Mouse (Mus musculus) adrenal gland, adult 2 months (tissue): ENCODE results near the gene Rnaseh2a. TPM values are rescaled to one million over a fixed set of nuclear protein-coding genes. Genes with fewer than 3 reads are reported as not detected.

ENCODE experiments used
- DNase-seq: peaks from one replicate; pipeline ENCODE4 v3.0.0; 2021
- long read RNA-seq: library from polyadenylated mRNA; stranded (forward); transcript quantifications from one replicate; pipeline ENCODE4 v2.0.0, GENCODE M21; 2021
- polyA plus RNA-seq: library from polyadenylated mRNA; depleted of rRNA; stranded (reverse); fragments of >200 nt; gene quantifications from 2 replicates; pipeline ENCODE4 v1.2.3, GENCODE M21; 2012; rRNA removed
- total RNA-seq, 2 experiments: library from RNA; stranded (reverse); gene quantifications; 2 replicates each; pipeline ENCODE4 v1.2.3; 2021

Gene Rnaseh2a
- total RNA-seq (100 to 1,000 TPM in 1 of 2 experiments, 10 to 100 TPM in 1; 87.7 to 112 TPM), polyA plus RNA-seq (61.7 and 76.6 TPM in 2 replicates)
- long read RNA-seq, transcript Rnaseh2a-203 (8 exons, 2,044 nt) = major isoform, 24 of 33 reads
- long read RNA-seq, transcript Rnaseh2a-202 (10 exons, 2,981 nt) = minor isoform, 5 of 33 reads
- long read RNA-seq, partial matches to known transcripts = 1 of 33 reads
- long read RNA-seq, other reads (novel, unspliced or antisense) = 3 of 33 reads

DNA sequence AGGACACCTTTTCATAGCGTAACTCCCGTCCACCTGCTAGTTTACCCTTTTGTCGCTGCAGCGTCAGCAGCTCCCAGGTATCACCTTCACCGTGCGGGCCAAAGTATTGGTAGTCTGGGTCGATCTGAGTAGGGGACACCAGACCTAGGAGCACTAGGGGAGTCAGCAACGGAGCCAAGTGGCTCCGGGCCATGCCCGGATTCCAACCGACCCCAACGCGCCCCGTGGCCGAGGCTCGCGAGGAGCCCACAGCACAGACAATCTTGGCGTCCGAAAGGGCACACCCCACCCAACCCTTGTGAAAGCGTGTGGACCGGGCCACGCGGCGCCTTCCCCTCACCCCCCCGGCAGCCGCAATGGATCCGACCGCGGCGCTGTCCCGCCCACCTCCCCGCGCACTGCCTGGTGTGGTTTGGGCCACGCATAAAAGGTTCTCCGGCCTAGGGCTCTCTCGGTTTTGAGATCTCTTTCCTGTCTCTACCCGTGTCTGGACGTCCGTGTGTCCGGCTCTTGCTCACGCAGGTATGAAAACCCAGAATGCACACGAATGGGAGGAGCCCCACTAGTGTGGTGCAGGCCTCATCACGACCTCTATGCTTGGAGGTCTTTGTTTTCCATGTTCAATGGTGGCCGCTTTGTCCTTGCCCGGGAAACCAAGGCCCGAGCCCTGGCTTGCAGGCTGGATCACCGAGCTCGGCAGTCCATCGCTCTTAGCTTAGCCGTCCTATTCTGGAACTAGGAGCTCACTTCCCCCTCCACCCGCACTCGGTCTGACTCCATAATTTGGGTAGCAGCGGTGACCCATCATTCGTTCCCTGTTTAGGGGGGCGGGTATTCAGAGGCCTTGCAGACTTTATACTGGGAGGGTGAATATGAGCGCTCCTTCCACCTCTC, at the start of gene Rnaseh2a, which contains the start of the genes Gm49661 and Prdx2:
TSS of gene Rnaseh2a (minus strand) at position 527 of the 894 bp plus-strand sequence.
TSS of gene Gm49661 (minus strand) at position 193 of the 894 bp plus-strand sequence.
TSS of gene Prdx2 (plus strand) at position 347 of the 894 bp plus-strand sequence.
- peak; percentile 89 for DNase-seq

DNA sequence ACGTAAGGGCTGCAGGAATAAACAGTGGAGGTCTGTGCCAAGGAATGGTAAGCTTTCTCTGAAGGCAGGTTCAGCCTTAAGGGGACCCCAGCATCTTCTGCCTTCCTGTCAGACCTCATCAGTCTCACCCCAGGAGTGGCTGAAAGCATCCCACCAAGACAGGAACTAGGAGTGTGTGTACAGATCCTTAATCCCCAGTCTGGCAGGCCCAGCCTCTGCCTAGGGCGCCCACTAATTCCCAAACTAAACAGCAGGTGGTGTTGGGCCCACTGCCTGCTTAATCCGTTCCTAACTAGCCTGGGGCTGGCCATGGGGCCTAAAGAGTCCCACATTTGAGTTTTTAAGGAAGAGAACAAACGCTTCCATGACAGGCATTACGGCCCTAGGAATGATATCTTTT, 47.6 kb upstream of the Rnaseh2a start:
- DNase-seq = no peak

DNA sequence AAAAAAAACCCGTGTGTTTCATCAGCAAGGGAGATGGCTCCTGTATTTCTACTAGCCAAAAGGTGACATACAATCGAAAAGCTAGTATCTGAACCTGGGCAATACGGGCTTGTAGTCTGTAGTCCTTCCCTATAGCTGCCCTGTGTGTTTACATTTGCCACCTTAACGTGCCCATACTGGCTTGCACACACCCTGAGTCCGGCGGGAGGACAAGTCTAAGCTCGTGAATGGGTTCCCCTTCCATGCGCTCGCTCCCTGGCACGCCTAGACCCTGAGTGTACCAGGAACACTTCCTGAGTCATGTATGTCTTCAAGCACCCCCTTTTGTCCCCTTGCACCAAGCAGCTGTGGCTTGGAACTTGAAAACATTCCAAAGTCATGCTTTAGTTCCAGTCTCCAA, 47.2 kb upstream of the Rnaseh2a start:
- no peak for DNase-seq

DNA sequence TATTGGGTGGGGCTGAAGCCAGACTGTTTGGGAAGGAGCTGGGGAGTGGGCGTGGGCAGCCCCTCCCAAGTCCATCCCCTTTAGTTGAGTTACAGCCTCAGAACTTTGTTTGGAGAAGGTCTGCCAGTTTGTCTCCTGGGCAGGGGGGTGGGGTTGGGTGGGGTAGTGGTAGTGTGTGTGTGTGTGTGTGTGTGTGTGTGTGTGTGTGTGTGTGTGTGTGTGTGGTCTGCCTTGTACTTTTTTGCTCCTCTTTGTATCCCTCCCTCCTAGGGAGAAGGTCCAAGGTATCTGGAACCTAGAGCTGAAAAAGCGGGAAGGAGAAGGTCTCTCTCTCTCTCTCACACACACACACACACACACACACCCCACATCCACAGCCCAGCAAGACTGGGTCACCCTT, 44.9 kb upstream of the Rnaseh2a start, which contains the start of gene Best2:
TSS of gene Best2 (minus strand) at position 101 of the 400 bp plus-strand sequence.
- DNase-seq = no peak

DNA sequence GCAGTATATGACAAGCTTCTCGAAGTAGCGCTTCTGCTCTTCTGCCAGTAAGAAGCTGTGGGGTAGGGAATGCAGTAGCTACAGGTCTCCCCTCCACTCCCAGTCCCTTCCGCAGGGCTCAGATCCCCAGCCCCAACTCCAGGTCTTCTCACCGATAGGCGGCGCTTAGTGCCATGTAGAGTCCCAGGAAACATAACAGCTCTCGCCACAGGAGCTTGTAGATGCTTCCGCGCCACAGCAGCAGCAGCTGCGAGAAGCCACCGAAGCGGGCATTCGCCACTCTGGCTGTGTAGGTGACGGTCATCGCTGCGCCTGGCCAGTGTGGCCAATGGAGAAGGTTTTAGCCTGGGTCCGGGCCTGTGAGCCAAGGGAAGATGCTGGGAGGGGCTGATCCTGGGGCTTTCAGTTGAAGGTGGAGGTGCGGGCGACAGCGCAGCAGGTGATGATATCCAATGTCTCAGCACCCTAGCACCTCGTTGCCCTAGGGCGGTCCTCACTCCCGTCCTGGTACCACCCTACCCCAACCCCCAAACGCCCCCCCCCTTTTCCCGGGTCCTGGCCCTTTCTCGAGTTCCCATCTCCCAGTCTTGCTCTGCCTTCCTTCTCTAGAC, 43.8 kb upstream of the Rnaseh2a start:
- DNase-seq = peak; percentile 76

DNA sequence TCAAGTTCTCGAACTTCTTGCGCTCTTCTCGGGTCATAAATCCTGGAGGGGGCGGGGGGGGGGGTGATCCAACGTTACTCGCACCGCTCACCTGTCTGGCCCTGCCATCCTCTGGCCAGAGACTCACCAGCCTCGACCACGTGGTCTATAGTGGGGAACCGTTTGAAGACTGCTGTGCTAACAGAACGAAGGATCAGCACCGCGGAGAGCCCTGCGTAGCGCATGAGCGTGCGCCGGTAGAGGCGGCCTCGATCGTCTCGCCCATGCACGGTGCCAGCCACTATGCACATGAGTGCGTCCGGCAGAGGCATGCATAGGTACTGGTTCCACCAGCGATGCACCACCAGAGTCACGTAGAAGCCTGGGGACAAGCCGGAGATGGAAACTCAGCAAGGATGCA, 41.7 kb upstream of the Rnaseh2a start:
- DNase-seq = no peak

DNA sequence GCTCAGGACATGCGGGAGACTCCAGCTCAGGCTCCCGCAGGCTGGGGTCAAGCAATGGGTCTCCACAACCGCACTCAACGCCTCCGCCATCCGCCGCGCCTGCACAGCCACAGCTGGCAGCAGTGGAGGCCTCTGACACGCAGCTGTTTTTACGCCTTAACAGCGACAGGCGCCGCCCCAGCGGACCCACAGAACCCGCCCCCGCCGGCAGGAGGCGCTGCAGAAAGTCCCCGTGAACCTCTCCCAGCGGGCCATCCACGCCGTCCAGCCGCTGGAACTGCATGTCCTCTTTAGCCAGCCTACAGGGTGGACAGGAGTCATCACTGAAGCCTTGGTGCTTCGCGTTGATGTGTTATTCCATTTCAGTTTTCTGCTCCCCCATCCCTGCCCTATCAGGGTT, 38.1 kb upstream of the Rnaseh2a start:
- peak; percentile 51 for DNase-seq

DNA sequence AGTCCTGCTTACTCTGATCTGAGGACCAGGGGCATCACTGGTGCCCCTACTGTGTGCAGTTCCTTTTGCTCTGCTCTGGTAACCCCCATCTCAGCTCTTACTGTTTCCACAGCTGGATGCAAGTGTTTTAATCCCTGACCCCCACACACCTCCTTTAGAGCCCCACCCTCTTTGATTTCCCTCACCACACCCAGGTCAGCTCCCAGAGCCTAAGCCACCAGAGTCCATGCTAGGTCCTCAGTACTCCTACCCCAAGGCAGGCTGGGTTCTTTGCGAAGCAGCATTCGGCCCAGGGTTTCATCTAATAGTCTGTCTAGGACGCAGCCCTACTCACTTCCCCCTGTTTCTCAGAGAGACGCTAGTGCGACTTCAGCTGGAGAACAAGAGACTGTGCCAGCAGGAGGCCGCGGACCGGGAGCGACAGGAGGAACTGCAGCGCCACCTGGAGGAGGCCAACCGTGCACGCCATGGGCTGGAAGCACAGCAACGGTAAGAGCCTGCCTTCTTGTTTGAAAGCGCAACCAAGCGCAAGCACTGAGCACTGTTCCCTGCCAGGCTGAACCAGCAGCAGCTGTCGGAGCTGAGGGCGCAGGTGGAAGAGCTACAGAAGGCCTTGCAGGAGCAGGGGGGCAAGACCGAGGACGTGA, 28.2 kb upstream of the Rnaseh2a start:
- peak; percentile 91 for DNase-seq

DNA sequence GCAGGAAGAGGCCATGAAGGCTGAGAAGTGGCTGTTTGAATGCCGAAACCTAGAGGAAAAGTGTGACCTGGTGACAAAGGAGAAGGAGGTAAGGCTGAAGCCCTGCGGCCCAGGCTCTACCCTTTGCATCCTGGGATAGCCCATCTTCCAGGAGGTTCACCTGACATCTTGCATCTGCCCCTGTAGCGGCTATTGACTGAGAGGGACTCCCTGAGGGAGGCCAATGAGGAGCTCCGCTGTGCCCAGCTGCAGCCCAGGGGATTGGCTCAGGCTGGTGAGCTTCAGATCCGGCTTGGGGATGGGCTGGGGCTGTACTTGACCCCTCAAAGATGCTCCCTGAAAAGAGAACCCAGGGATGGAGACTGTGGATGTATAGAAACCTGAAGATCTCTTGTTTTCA, 27.4 kb upstream of the Rnaseh2a start:
- no peak for DNase-seq

DNA sequence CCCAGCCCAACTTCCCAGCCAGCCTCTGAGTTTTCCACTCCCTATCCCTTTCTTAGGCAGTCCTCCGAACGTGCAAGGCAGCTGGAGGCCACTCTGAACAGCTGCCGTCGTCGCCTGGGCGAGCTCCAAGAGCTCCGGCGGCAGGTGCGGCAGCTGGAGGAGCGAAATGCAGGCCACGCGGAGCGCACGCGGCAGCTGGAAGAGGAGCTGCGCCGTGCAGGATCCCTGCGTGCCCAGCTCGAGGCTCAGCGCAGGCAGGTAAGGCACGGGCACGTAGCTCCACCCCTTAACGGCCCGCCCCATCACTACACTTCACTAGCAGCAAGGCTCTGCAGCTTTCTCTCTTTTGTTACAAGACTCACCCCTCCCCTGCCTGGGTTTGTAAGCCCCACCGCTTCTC, 26.1 kb upstream of the Rnaseh2a start:
- no peak for DNase-seq

DNA sequence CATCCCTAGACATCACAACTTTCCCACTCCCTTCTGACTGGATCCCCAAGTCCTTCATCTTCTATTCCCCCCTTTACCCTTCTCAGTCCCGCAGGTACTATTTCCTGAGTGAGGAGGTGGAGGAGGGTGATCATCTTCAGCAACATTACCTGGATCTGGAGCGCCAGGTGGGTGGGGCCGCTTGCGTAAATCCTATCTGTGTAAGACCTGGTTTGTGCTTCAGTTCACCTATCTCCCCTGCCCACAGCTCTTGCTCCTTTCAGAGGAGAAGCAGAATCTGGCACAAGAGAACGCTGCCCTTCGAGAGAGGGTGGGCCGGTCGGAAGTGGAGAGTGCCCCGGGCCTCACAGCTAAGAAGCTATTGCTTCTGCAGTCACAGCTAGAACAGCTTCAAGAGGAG, 24.8 kb upstream of the Rnaseh2a start:
- no peak for DNase-seq

DNA sequence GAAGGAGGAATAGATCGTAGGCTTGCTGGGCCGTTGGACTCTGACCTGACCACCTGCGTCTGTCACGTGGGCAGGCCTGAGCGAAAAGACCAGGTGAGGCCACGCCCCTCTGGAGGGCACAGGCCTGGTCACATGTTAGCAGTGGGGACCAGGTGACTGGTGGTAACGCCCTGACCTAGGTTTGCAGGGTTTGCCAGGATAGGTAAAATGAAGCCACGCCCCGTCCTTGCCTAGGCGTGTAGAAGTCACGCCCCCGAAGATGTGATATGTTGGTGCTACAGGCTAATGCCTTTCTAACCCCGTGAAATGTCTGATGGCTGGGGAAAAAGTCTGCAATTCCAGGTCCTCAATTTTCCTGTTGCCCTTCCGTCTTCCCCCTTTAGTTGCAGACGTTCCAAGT, 21.3 kb upstream of the Rnaseh2a start:
- DNase-seq = no peak

DNA sequence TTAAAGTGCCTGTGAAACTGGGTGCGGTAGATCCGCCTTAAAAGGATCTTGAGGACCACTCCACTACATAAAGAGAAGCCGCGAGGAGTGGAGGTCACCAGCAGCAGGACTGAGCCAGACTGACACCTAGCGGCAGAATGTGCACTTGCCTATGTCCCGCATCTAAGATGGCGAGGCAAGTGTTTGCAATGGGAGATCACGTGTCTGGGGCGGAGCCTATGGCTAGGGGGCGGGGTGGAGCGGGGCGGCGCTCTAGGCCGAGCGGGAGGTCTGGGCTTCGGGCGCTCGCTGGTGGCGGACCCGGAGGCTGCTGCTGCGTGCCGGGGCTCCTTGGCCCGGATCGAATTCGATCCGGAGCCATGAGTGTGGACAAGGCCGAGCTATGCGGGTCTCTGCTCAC, 20.8 kb upstream of the Rnaseh2a start, which contains the start of gene Hook2:
TSS of gene Hook2 (plus strand) at position 255 of the 400 bp plus-strand sequence.
- DNase-seq = peak; percentile 97

DNA sequence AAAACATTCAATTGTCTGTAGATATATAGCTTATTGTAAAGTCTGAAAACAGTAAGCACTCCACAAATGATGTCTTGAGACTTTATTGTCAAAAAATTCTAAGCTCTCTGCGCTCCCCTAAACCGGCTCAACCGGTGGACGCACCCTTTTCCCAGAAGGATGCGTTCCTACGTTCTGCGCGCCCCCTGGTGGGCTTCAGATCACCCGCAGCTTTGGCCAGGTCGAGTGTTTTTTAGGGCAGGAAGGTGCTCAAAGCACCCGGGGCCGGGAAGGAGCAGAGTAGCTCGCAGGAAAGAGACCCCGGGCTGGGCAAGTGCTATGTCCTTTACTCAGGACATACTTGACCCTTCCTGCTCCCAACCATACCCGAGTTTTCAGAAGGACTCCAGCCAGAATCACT, 20.2 kb upstream of the Rnaseh2a start:
- DNase-seq = peak; percentile 94

DNA sequence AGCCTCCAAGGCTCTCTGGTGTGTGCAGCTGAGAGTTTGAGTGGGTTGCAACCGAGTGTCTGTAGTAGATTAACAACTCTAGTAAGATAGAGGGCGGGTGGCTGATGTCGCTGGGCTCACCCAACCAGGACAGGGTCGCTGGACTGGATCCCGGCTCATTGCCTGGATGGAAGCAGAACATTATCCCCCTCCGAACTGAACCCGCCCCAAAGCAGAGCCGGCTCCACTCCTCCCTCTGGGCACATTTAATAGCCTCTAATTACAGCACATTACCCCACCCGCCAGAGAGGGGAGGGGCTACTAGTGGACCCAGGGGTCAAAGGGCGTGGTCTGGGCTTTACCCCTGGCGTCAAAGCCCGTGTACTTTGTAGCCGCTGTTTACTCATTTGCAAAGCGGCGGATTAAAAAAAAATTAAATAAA, 19.8 kb upstream of the Rnaseh2a start:
- peak; percentile 58 for DNase-seq

DNA sequence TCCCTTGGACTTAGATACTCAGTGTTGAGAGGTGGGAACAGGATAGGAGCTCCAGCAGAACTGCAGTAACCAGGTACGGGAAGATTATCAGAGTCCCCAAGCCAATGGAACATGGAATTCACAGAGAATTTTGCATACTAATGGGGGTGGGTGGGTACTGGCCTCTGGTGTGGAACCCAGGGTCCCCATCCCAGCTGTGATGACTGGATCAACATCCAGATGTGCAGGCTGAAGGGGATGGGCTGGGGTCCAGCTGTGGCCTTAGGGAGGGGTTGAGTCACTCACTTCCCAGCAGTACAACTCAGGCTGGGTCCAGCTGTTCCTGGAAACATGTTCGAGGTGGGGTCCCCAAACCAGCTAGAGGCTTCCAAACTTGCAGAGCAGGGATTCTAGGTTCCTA, 18.3 kb upstream of the Rnaseh2a start:
- no peak for DNase-seq

DNA sequence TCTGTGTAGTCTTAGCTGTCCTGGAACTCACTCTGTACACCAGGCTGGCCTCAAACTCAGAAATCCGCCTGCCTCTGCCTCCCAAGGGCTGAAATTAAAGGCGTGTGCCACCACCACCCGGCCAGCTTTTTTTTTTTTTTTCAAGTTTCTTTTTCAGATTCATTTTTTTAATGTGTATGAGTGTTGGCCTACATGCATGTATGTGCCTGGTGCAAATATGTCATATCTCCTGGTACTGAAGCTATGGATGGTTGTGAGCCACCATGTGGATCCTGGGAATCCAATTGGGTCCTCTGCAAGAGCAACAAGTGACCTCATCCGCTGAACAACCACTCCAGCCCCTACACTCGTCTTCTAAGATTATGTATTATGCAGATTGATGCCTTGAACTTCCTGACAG, 17.8 kb upstream of the Rnaseh2a start:
- DNase-seq = no peak

DNA sequence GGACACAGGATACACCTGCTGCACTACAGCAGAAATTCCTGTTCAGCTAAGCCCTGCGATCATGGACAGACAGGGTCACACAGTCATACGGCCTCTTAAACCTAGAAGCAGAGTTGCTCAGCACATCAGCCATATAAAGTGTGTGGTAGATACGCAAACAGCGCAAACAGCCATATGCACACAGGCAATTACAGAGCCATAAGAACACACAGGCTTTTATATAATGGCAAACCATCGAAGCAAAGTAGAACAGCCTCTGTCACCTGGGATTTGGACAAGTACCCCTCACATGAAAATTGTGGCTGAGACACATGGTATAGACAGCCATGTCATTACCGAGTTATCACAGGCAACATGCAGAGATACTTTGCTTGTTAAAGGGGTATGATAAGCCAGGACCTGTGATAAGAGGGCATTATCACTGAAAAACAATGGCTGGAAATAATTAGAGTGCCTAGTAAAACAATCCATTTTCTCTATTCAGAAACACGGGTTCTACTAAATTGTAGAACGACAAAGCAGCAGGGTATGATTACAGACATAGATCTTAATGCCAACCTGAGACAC, 16.9 kb upstream of the Rnaseh2a start:
- DNase-seq = no peak

DNA sequence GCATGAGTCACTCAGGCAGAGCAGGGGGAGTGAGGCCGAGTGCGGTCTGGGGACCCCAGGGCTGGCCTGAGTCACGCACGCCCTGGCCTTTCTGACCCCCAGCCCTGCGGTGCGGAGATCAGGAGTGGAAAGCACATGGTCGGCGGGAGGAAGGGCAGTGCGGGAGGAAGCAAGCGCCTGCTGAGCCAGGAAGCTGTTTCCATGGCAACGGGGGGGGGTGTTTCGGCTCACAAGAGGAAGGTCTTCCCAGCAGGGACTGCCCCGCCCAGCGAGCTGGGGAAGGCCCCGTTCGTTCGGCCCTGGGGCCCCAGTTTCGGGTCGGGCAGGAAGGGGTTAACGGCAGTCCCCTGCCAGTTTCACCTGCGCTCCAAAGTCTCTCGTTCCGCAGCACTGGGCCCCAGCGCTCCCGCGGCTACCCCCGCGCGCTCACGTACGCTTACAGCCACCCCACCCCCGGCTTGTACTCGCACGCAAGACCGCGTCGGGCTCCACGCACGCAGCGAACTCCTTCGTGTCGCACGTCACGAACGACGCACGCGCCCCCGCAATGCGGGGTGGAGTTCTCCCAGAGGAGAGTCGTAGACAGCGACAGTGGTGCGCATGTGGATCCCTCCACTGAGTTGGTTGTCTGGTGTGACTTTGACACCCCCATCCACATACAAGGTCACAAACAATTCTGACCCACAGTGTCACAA, 16.3 kb upstream of the Rnaseh2a start:
- DNase-seq = peak; percentile 94

DNA sequence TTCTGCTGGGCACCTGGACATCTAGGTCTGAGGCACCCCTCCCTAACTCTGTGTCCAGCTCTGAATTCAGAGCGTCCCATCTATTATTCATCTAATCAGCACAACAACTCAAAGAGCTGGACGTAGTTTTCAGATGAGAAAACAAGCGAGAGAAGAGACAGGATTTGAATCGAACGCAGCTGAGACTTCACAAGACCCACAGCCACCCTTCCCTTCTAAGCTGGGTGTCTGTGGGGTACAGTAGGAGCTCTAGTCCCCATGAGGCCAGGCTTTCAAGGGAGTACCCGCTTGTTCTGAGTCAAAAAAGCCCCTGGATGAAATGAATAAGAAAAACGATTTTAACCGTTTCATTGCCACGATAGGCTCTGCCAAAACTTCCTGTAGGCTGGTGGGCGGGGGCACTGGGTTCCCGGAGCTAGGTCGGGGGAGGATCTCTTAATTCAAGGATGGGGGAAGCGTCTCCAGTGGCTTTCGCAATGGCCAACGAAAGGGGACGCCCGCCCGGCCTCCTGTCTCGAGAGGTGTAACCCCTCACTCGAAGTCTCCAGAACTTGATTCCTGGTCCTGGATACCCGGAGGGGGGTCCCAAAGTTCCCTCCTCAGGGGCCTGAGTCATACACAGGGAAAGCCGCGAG, 15.6 kb upstream of the Rnaseh2a start:
- DNase-seq = no peak
